Mouse (Mus musculus) ES-E14 (cell line): ENCODE data around the gene Gm20683. TPM values are rescaled to one million over a fixed set of nuclear protein-coding genes. Genes with fewer than 3 reads are reported as not detected.

Source experiments
- DNase-seq: peaks from one replicate; pipeline ENCODE4 v3.0.0-alpha.2; 2013; ENCODE audit warnings: low read depth, low spot score
- H3K27ac ChIP-seq: 2 replicates; pipeline ENCODE4 v1.5.1; 2012; ENCODE audit warnings: low read depth, mild to moderate bottlenecking, low read length, moderate library complexity, mixed read lengths; ENCODE audit not compliant: poor library complexity, insufficient read depth, severe bottlenecking
- H3K36me3 ChIP-seq: 2 replicates; pipeline ENCODE4 v1.6.1; 2012; ENCODE audit warnings: mild to moderate bottlenecking, low read length, moderate library complexity, mixed read lengths; ENCODE audit not compliant: control insufficient read depth, poor library complexity, insufficient read depth, severe bottlenecking
- H3K4me1 ChIP-seq, 2 experiments: fragments of 150-350 bp in 1 of 2; sonication (generic) in 1 of 2; 2 replicates each; pipeline ENCODE4 v1.6.1; 2012; ENCODE audit warnings: low read length in 2 of 2, mild to moderate bottlenecking in 1 of 2, mixed read lengths in 1 of 2; ENCODE audit not compliant: control insufficient read depth in 2 of 2, insufficient read depth in 2 of 2, poor library complexity in 1 of 2
- H3K4me3 ChIP-seq, 2 experiments: fragments of 150-350 bp in 1 of 2; sonication (generic) in 1 of 2; 2 replicates each; pipeline ENCODE4 v1.5.1; 2012; ENCODE audit warnings: low read length in 2 of 2, low read depth in 1 of 2, mild to moderate bottlenecking in 1 of 2, mixed read lengths in 1 of 2; ENCODE audit not compliant: insufficient read depth in 1 of 2, poor library complexity in 1 of 2, severe bottlenecking in 1 of 2
- H3K9ac ChIP-seq: 2 replicates; pipeline ENCODE4 v1.6.1; 2012; ENCODE audit warnings: low read depth, mild to moderate bottlenecking, low read length, mixed read lengths; ENCODE audit not compliant: poor library complexity, insufficient read depth, severe bottlenecking
- H3K9me3 ChIP-seq: fragments of 150-350 bp; sonication (generic); 2 replicates; pipeline ENCODE4 v1.6.1; 2012; ENCODE audit warnings: low read depth, mild to moderate bottlenecking, low read length; ENCODE audit not compliant: control insufficient read depth, insufficient read depth
- CHD2 ChIP-seq: IDR thresholded peaks from 2 replicates; pipeline ENCODE4 v1.6.1; 2014; ENCODE audit warnings: mild to moderate bottlenecking, low read depth, low read length, inconsistent platforms
- HCFC1 ChIP-seq: IDR thresholded peaks from 2 replicates; pipeline ENCODE4 v1.6.1; 2012; ENCODE audit warnings: low read length, inconsistent platforms, borderline replicate concordance; ENCODE audit not compliant: insufficient read depth
- MAFK ChIP-seq: IDR thresholded peaks from 2 replicates; pipeline ENCODE4 v1.6.1; 2014; ENCODE audit warnings: mild to moderate bottlenecking, low read depth, low read length, inconsistent platforms; ENCODE audit not compliant: insufficient read depth
- ZC3H11A ChIP-seq: IDR thresholded peaks from 2 replicates; pipeline ENCODE4 v1.6.1; 2012; ENCODE audit warnings: low read depth, mild to moderate bottlenecking, inconsistent platforms, low read length, borderline replicate concordance
- ZNF384 ChIP-seq: IDR thresholded peaks from 2 replicates; pipeline ENCODE4 v1.6.1; 2012; ENCODE audit warnings: low read depth, low read length, inconsistent platforms
- in situ Hi-C, 2 experiments: fragments of 600-800 bp; cut with MboI; formaldehyde crosslinking; loops; one replicate each; pipeline ENCODE4 v1.15.1; 2025; ENCODE audit warnings: low sequenced_read_pairs in 2 of 2, inconsistent platforms in 1 of 2; ENCODE audit not compliant: unreplicated experiment in 2 of 2
- total RNA-seq: library from RNA; depleted of rRNA; stranded (reverse); fragments of 300-350 nt; gene quantifications from 2 replicates; pipeline ENCODE4 v1.2.3, GENCODE M21; 2012

Gene Gm20683
- total RNA-seq, 1 experiment = 2.0 TPM

DNA sequence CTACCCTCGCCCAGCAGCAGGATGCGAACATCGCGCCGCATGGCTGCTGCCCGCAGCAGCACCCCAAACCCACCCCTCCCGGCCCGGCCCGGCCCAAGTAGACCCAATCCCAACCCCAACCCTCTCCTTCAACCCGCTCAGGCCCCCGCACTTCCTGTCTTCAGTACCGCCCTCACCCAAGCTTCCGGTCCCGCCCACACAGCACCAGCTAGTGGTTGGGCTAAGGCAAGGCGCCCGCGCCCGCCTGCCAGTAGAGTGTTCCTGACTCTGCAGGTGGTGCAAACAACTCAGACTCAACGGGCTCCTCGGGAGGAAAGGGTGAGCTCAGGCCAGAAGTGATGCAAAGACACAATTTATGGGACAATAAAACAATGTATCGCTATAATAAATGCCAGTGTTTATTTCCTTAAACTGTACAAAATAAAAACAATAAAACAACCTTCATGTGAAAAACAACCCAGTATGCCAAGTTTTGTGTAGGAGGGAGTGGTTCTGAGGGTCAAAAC, 2.9 kb upstream of the Gm20683 start, which contains the start of gene Rhot2:
Rhot2 (minus strand) TSS at position 456 of the 506 bp plus-strand sequence.
- in situ Hi-C loops = no loop called here
- DNase-seq = peak; percentile 83
- Histone ChIP-seq H3K9ac (peak within 1 kb of the TSS; percentile 94), H3K27ac (peak within 1 kb of the TSS; percentile 22; the same call in 1 of the 2 replicates), H3K36me3 (peaks cover 37% of the 10 kb centered on the region), H3K9me3 (no peaks in the 10 kb centered on the region), H3K4me3 (peak within 1 kb of the TSS; percentile 88 to 93), H3K4me1 (peaks cover 2 to 6% of the 10 kb centered on the region in 2 experiments; a peak in 1 of 4 replicates)
- TF ChIP-seq ZC3H11A (no peak), CHD2 (no peak), MAFK (no peak), ZNF384 (no peak), HCFC1 (no peak)

DNA sequence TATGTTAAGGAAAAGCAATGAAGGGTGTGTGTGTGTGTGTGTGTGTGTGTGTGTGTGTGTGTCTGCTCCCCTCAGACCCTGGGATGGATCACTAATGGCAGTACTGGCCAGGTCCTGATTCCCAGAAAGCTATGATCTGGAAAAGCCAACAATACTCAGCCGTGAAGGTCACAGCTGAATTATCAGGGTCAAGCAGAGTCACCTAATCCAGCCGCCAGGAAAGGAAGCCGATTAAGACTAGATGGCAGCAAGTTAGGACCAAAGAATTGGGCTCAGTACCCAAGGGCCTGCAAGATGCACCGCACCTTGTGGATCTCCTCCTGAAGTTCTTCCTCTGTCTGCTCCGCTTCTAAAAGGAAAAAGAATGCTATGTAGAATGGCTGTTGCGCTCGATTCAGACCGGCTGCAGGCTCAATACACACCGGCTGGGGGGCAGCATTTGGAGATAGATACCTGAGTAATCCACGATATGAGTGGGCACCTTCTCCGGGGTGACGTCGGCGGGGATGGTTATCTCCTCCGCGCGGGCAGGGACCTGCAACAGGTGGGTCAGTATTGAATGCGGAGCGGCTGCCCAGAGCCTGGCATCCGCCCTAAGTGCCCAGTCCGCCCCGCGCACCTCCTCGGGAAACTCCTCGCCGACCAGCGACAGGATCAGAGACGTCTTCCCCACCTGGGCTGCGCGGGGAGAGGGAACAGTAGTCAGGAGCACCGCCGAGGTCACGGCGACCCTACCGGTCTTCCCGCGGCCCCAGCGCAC, 2.3 kb upstream of the Gm20683 start:
- in situ Hi-C loops = no loop called here
- Histone ChIP-seq H3K4me1 (peaks cover 2 to 6% of the 10 kb centered on the region in 2 experiments; a peak in 1 of 4 replicates), H3K4me3 (peak overlapping the region; percentile 88 to 93), H3K9ac (peak overlapping the region; percentile 94), H3K36me3 (peaks cover 42% of the 10 kb centered on the region), H3K9me3 (no peaks in the 10 kb centered on the region), H3K27ac (peak overlapping the region; percentile 22; the same call in 1 of the 2 replicates)
- no peak for TF ChIP-seq ZC3H11A
- TF ChIP-seq CHD2 = no peak
- TF ChIP-seq MAFK = no peak
- no peak for DNase-seq

DNA sequence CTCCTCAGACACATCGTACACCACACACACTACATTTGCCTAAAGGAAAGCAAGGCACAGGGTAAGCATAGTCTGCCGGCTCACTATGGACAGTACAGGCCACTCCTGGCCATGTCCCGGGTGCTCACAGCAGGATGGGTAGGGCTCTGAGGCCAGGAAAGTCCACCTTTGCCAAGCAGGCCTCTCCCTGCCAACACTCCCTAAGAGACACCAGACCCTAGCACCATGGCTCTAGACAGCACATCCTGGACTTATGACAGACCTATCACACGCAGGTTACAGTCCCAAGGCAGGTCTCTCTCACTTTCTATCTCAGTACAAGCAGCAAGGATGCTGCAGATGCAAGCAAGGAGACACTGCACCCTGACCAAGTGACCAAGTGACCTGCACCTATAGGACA, 1.6 kb upstream of the Gm20683 start:
- peaks cover 44% of the 10 kb centered on the region for H3K36me3 ChIP-seq
- no peak for DNase-seq
- H3K27ac ChIP-seq = no peak overlapping the region
- no peaks in the 10 kb centered on the region for H3K9me3 ChIP-seq
- H3K4me3 ChIP-seq = peak overlapping the region in 1 of 2 experiments; percentile 88; a peak in 1 of 4 replicates
- peaks cover 2 to 6% of the 10 kb centered on the region in 2 experiments; a peak in 1 of 4 replicates for H3K4me1 ChIP-seq
- TF ChIP-seq CHD2 (no peak), ZNF384 (no peak), MAFK (no peak), ZC3H11A (no peak), HCFC1 (no peak)
- H3K9ac ChIP-seq = no peak overlapping the region
- in situ Hi-C loops = no loop called here

DNA sequence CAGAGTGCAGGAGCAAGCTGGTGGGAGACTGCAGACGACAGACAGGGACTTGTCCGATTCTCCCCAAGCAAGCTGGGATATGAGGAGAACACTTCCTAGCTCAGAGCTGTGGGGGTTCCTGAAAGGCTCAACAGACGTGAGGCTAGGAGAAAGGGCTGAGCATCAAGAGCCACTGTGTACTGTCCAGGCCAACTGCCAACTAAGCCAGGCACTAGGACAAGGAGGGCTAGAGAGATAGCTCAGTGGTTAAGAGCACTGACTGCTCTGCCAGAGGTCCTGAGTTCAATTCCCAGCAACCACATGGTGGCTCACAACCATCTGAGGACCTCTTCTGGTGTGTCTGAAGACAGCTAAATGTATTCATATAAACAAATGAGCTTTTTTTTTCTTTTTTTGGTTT, 946 bp upstream of the Gm20683 start:
- H3K27ac ChIP-seq = no peak overlapping the region
- H3K9ac ChIP-seq = no peak overlapping the region
- no peak for DNase-seq
- no peaks in the 10 kb centered on the region for H3K9me3 ChIP-seq
- H3K36me3 ChIP-seq = peaks cover 49% of the 10 kb centered on the region
- TF ChIP-seq HCFC1 (no peak), ZNF384 (no peak)
- no peak overlapping the region for H3K4me3 ChIP-seq
- in situ Hi-C loops = no loop called here
- H3K4me1 ChIP-seq = peaks cover 2 to 9% of the 10 kb centered on the region in 2 experiments; a peak in 1 of 4 replicates

DNA sequence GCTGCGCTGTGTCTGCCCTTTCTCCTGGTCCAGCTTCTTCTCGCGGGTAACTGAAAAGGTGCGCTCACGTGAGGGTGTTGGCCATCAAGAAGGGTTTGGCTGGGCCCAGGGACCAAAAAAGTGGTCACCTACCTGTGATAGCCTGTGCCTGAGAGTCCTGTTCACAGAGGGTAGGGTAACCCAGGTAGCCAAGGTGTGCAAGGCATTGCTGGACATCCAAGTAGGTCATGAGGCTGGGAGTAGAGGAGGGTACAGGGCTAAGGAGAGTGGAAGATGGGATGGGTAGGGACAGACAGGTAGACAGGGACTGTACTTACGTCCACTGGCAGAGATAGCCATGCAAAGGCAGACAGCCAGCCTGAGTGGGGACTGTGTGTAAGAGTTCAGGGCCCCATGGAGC, 1.0 kb downstream of the Gm20683 start:
- Histone ChIP-seq H3K36me3 (peaks cover 47% of the 10 kb centered on the region), H3K4me3 (no peak overlapping the region)
- in situ Hi-C loops = no loop called here

More for the DNA sequence above, 1.0 kb downstream of the Gm20683 start:
- Histone ChIP-seq H3K9ac (no peak overlapping the region), H3K9me3 (no peaks in the 10 kb centered on the region), H3K27ac (no peak overlapping the region), H3K4me1 (peaks cover 2 to 16% of the 10 kb centered on the region in 2 experiments; a peak in 1 of 4 replicates)
- DNase-seq = no peak
- TF ChIP-seq ZC3H11A (no peak), MAFK (no peak), ZNF384 (no peak), HCFC1 (no peak), CHD2 (no peak)
